Mouse (Mus musculus) stomach, embryonic 16.5 days (tissue): Measurements from ENCODE around the gene E130208F15Rik. TPM values are rescaled to one million over a fixed set of nuclear protein-coding genes. Genes with fewer than 3 reads are reported as not detected.

Experiments
- ATAC-seq: fragments of 200-750 bp; cut with Nextera tagmentation; 2 replicates; pipeline ENCODE4 v1.8.0; 2017; ENCODE audit warnings: moderate number of reproducible peaks, moderate TSS enrichment; ENCODE audit not compliant: insufficient read depth, low FRiP score
- H3K27ac ChIP-seq: fragments of 300-500 bp; sonication (generic); 2 replicates; pipeline ENCODE4 v1.5.1; 2014; ENCODE audit warnings: low read length
- H3K27me3 ChIP-seq: fragments of 300-500 bp; sonication (generic); 2 replicates; pipeline ENCODE4 v1.6.1; 2014; ENCODE audit warnings: low read length, control low read depth, mixed read lengths; ENCODE audit not compliant: control insufficient read depth, insufficient read depth
- H3K36me3 ChIP-seq: fragments of 300-500 bp; sonication (generic); 2 replicates; pipeline ENCODE4 v1.6.1; 2014; ENCODE audit warnings: low read length; ENCODE audit not compliant: control insufficient read depth, insufficient read depth
- H3K4me1 ChIP-seq: fragments of 300-500 bp; sonication (generic); 2 replicates; pipeline ENCODE4 v1.6.1; 2014; ENCODE audit warnings: low read length, control low read depth, mixed read lengths; ENCODE audit not compliant: control insufficient read depth, insufficient read depth
- H3K4me2 ChIP-seq: fragments of 300-500 bp; sonication (generic); 2 replicates; pipeline ENCODE4 v1.6.1; 2014; ENCODE audit warnings: low read depth, low read length, mixed read lengths
- H3K4me3 ChIP-seq: fragments of 300-500 bp; sonication (generic); replicated peaks from 2 replicates; pipeline ENCODE4 v1.5.1; 2014; ENCODE audit warnings: mild to moderate bottlenecking, low read length
- H3K9ac ChIP-seq: fragments of 300-500 bp; sonication (generic); 2 replicates; pipeline ENCODE4 v1.6.1; 2014; ENCODE audit warnings: low read length
- H3K9me3 ChIP-seq: fragments of 300-500 bp; sonication (generic); replicated peaks from 2 replicates; pipeline ENCODE4 v1.6.1; 2016; ENCODE audit warnings: low read length, control low read depth; ENCODE audit not compliant: control insufficient read depth
- WGBS: fragments of 180-500 bp; shearing (Covaris S2); extraction: QIAGEN DNeasy Blood & Tissue Kit; methylation state at CpG from one replicate; pipeline ENCODE4 v1.1.7; 2014; 5-methylcytosine and 5-hydroxymethylcytosine counted together
- polyA plus RNA-seq: library from polyadenylated mRNA; unstranded; fragments of >200 nt; fragmentation: Nextera tagmentation; extraction: Ambion mirVana; gene quantifications from 2 replicates; pipeline ENCODE4 v1.2.1, GENCODE M21; 2015

The E130208F15Rik gene
- polyA plus RNA-seq, 1 experiment from 2014 or later, result not detected

DNA sequence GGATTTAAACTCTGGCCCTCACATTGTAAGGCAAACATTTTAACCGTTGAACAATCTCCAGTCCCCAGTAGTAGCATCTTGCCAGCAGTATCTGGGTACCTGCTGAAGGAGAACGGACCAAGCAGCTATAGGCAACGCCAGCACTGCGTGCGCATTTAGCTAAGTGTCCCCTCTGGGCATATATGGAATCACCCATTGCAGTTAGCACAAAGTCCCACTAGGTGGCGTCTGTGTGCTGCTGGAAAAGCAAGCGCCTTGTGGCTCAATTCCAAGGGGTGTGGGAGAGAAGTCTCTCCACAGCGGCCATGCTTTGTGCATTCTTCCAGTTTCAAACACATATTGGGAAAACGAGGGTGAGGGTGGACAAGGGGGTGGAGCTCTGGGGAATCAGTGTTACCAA is 14.8 kb downstream of the E130208F15Rik start:
- no peaks in the 10 kb centered on the region for H3K36me3 ChIP-seq
- 0 out of 2 replicates have a peak, but pooled peaks have one; percentile 45 for ATAC-seq
- no peak overlapping the region for H3K4me3 ChIP-seq
- 2% methylated on average over 9 of the region's 9 CpGs for WGBS
- H3K9ac ChIP-seq, result no peak overlapping the region
- H3K4me2 ChIP-seq, result 0 out of 2 replicates have a peak overlapping the region, but pooled peaks have one; percentile 12
- peaks cover 10% of the 10 kb centered on the region for H3K4me1 ChIP-seq
- peaks cover 8% of the 10 kb centered on the region for H3K27me3 ChIP-seq
- H3K27ac ChIP-seq, result no peak overlapping the region
- H3K9me3 ChIP-seq, result no peaks in the 10 kb centered on the region

DNA sequence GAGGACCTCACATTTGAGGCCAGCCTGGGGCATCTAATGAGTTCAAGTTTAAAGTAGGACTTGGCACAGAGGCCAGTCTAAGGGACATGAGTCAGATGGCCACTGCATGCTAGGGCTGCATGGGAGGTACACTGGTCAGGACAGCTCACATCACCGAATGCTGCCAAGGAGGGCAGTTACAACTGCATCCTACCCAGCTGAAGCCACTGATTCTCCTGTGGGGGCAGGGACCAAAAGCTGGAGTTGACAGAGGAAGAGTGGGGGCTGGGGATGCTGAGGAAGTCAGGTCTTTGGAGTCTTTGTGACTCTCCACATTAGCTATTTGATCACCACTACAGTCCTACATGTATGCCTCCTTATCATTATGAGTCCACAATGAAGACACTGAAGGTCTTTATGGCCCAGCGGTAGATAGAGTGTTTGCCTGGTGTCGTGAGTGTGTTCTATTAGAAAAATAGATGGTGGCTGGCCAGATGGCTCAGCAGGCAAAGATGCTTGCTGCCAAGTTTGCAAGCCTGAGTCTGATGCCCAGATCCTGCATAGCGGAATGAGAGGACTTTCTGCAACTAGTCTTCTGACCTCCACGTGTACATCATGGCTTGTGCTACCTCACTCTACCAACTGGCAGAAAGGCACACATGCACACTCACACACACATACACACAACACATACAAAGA is 18.0 kb downstream of the E130208F15Rik start:
- no peaks in the 10 kb centered on the region for H3K36me3 ChIP-seq
- no peak overlapping the region for H3K9ac ChIP-seq
- peaks cover 6% of the 10 kb centered on the region for H3K27me3 ChIP-seq
- ATAC-seq, result no peak
- no peak overlapping the region for H3K27ac ChIP-seq
- H3K9me3 ChIP-seq, result no peaks in the 10 kb centered on the region
- 74% methylated on average over 5 of the region's 5 CpGs for WGBS
- 0 out of 2 replicates have a peak, but pooled peaks cover 2% of the 10 kb centered on the region for H3K4me1 ChIP-seq
- H3K4me2 ChIP-seq, result no peak overlapping the region
- no peak overlapping the region for H3K4me3 ChIP-seq

DNA sequence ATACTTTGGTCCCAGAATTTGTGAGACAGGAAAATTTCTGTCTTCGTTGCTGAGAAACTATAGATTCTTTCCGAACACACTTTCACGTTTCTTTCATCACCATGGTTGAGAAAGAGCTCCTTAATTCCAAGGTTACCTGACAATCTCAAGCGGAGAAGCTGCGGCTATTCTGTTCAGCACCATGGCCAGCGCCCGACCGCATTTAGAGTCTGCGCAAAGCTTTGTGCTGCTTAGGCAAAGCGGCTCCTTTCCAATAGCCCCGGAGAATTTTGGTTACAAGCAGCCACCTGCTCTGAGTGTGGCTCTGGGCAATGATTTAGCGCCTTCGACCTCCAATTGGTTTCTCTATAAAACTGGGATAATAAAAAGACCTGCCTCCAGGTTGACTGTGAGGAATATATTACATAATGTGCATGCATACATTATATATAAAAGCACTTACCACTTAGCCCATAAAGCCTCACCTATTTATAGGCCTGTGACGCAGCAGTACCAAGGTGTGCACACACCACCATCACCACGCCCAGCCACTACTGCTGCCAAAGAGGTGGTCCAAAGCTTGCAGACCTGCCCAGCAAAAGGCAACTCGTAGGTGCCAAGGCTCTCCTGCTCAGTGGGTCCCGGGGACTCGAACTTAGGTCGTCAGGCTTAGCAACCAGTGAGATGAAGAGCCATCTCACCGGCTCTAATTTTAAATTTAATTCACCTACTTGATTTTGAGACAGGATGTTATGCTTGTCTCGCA is 25.3 kb downstream of the E130208F15Rik start:
- no peaks in the 10 kb centered on the region for H3K4me1 ChIP-seq
- ATAC-seq, result no peak
- H3K4me3 ChIP-seq, result no peak overlapping the region

DNA sequence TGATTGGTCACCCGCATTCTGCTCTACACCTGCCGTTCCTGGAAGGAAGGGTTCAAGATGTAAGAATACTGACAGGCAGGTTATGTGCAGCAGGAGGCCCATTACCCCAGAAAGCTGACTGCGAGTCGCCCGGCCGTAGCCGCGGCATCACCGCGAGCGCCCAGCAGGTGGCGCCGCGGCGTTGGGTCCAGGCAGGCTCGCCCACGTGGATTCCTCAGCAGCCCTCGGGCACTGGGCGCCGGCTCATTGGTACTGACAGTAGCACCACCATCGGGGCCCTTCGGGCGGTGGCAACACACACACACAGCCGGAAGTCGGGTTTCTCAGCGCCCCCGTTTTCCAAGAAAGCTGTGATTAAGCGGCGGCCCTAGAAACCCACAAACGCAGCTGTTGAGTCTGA is 26.3 kb downstream of the E130208F15Rik start:
- peaks cover 15% of the 10 kb centered on the region for H3K27me3 ChIP-seq
- no peaks in the 10 kb centered on the region for H3K36me3 ChIP-seq
- H3K4me3 ChIP-seq, result no peak overlapping the region
- no peak overlapping the region for H3K9ac ChIP-seq
- ATAC-seq, result no peak
- WGBS, result 2% methylated on average over 30 of the region's 30 CpGs
- H3K4me2 ChIP-seq, result no peak overlapping the region
- H3K9me3 ChIP-seq, result no peaks in the 10 kb centered on the region
- no peaks in the 10 kb centered on the region for H3K4me1 ChIP-seq
- H3K27ac ChIP-seq, result no peak overlapping the region

More for the DNA sequence above, 25.3 kb downstream of the E130208F15Rik start:
- Histone ChIP-seq H3K36me3 (no peaks in the 10 kb centered on the region), H3K9ac (no peak overlapping the region), H3K27ac (no peak overlapping the region), H3K9me3 (no peaks in the 10 kb centered on the region), H3K4me2 (no peak overlapping the region), H3K27me3 (peaks cover 15% of the 10 kb centered on the region)
- 24% methylated on average over 21 of the region's 21 CpGs for WGBS

DNA sequence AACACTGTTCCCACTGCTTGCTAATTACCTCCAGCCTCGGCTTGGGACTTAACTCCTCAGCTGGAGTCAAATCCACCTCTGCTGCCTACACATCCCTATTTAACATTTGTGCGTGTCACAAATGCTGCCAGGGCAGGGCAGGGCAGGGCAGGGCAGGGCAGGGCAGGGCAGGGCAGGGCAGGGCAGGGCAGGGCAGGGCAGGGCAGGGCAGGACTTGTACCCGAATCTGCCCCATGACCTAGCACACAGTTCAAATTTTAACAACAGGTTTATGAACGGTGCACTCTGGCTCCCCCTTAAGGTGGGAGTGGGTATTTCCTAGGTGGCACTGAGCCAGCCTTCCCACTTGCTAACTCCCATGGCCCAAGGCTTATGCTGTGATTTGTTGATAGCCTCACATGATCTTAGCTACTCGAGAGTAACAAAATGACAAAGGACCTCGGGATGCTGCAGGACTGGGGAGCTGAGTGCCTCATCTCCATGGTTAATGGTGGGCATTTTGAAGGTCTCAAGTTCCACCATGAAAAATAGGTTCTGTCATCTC is 31.8 kb downstream of the E130208F15Rik start:
- H3K9me3 ChIP-seq, result no peaks in the 10 kb centered on the region
- no peak overlapping the region for H3K4me2 ChIP-seq
- no peak overlapping the region for H3K9ac ChIP-seq
- H3K27ac ChIP-seq, result no peak overlapping the region
- H3K4me3 ChIP-seq, result no peak overlapping the region
- H3K27me3 ChIP-seq, result 0 out of 2 replicates have a peak, but pooled peaks cover 4% of the 10 kb centered on the region
- peak; percentile 46; the same call in 1 of the 2 replicates for ATAC-seq
- no peaks in the 10 kb centered on the region; the same call in none of the 2 replicates for H3K4me1 ChIP-seq
- no peaks in the 10 kb centered on the region for H3K36me3 ChIP-seq
- WGBS, result 19% methylated on average over 6 of the region's 6 CpGs

DNA sequence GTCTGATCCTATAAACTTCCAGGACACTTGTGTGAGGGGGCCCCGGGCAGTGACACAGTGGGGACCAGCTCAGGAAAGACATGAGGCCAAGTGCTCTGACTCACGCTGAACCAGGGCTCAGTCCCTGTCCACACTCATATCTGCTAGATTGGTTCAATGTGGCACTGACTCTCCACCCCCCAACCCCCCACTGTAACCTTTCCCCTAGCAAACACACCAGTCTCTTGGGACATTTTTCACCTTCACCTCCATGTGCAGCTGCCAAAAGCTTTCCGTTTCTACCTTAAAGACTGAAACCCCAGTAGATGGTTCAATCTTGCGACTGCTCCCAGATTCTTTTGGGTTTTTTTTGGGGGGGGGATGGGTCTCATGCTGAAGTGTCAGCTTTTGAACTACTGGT is 32.5 kb downstream of the E130208F15Rik start:
- no peaks in the 10 kb centered on the region for H3K9me3 ChIP-seq
- WGBS, result 61% methylated on average over 4 of the region's 4 CpGs
- H3K27me3 ChIP-seq, result no peaks in the 10 kb centered on the region
- H3K4me2 ChIP-seq, result no peak overlapping the region
- H3K4me3 ChIP-seq, result no peak overlapping the region
- no peaks in the 10 kb centered on the region; the same call in none of the 2 replicates for H3K4me1 ChIP-seq
- no peak for ATAC-seq
- no peak overlapping the region for H3K9ac ChIP-seq
- H3K36me3 ChIP-seq, result no peaks in the 10 kb centered on the region
- H3K27ac ChIP-seq, result no peak overlapping the region

DNA sequence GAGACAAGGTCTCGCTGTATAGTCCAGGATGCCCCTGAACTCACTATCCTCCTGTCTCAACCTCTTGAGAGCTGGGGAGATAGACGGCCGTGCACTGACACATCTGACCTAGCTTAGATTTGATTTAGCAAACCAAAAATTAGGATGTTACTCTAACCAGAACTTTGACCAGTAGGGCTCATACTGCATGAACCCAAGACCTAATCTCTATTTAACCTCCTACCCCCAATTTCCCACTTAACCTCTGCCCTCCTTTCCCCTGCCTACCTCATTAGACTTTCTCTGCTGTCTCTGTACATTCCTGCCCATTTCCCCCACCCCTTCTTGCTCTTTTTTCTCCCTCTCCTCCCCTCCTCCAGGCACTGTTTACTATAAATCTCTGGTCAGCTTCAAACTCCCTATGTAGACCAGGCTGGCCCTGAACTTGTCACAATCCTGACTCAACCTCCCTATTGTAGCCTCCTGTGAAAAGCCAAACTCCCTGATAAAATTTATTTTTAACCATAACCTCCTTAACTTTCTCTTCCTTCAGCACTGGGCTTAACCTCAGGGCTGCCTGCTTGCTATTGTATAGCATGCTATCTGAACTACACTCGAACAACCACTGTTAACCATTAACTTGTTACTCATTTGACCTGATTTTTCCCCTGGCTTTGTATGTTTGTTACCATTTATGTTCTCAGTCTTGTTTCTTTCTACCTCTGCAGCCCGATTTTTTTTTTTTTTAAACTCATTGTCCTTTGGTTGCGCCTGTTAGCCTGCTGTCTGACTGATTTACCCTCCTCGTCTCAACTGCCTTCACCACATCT is 37.0 kb downstream of the E130208F15Rik start:
- ATAC-seq, result peak; percentile 53; the same call in 1 of the 2 replicates
- peak overlapping the region; percentile 60 for H3K9ac ChIP-seq
- H3K27ac ChIP-seq, result peak overlapping the region; percentile 90
- H3K4me1 ChIP-seq, result peaks cover 21% of the 10 kb centered on the region
- peak overlapping the region; percentile 48 for H3K4me2 ChIP-seq
- H3K4me3 ChIP-seq, result peak overlapping the region; percentile 34
- no peaks in the 10 kb centered on the region for H3K9me3 ChIP-seq
- 55% methylated on average over 7 of the region's 7 CpGs for WGBS
- H3K27me3 ChIP-seq, result no peaks in the 10 kb centered on the region
- H3K36me3 ChIP-seq, result no peaks in the 10 kb centered on the region

DNA sequence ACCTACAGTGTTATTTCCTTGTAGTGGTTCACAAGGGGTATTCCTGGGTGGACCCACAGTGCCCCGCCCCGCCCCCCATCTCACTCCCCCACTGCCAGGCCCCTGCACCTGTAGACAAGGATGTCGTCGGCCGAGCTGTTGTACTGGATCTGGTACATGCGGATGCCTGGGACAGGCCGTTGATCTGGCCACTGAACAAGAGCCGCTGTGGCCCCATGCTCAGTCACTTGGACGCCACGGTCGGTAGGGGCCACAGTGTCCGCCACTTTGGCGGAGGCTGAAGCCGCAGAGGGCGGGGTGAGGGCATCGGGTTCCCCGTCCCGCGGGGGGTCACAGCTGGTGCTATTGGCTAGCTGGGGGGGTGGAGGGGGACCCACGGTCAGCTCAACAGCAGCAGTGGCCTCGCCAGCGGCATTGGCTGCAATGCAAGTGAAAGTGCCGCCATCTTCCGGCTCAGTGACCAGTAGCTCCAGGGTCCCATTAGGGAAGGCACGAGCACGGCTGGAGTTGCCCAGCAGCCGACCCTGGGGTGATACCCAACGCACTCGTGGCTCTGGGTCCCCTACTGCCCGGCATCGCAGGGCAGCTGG is 37.8 kb downstream of the E130208F15Rik start:
- H3K27ac ChIP-seq, result peak overlapping the region; percentile 90
- peak overlapping the region; percentile 60 for H3K9ac ChIP-seq
- H3K27me3 ChIP-seq, result no peaks in the 10 kb centered on the region
- no peak for ATAC-seq
- peak overlapping the region; percentile 34 for H3K4me3 ChIP-seq
- no peaks in the 10 kb centered on the region for H3K9me3 ChIP-seq
- peak overlapping the region; percentile 48 for H3K4me2 ChIP-seq
- peaks cover 21% of the 10 kb centered on the region for H3K4me1 ChIP-seq
- H3K36me3 ChIP-seq, result no peaks in the 10 kb centered on the region
- 57% methylated on average over 31 of the region's 31 CpGs for WGBS
